Mouse (Mus musculus) lung, postnatal 14 days (tissue): ENCODE results near the gene Dtd1.

Source experiments
- DNase-seq: peaks from one replicate; pipeline ENCODE4 v3.0.0; 2021

Gene Dtd1

GRCm38 (mm10) chr2:144641991-144642390 is 42.3 kb downstream of the Dtd1 start:
- no peak for DNase-seq

GRCm38 (mm10) chr2:144646360-144646759 is 46.7 kb downstream of the Dtd1 start:
- DNase-seq: no peak

GRCm38 (mm10) chr2:144647151-144647550 is 47.5 kb downstream of the Dtd1 start:
- no peak for DNase-seq

GRCm38 (mm10) chr2:144649960-144650359 is 50.3 kb downstream of the Dtd1 start:
- DNase-seq: no peak

- DNase-seq: no peak
Observed at GRCm38 (mm10) chr2:144652841-144653240, 53.1 kb downstream of the Dtd1 start.

GRCm38 (mm10) chr2:144655307-144655706 is 55.6 kb downstream of the Dtd1 start:
- DNase-seq: no peak

- DNase-seq: no peak
Observed at GRCm38 (mm10) chr2:144668507-144668906, 68.8 kb downstream of the Dtd1 start.

- DNase-seq: no peak
Observed at GRCm38 (mm10) chr2:144670289-144670930, 70.7 kb downstream of the Dtd1 start.

- no peak for DNase-seq
Observed at GRCm38 (mm10) chr2:144672397-144672796, 72.7 kb downstream of the Dtd1 start.

- DNase-seq: peak; percentile 34
Observed at GRCm38 (mm10) chr2:144676546-144677228, 77.0 kb downstream of the Dtd1 start.

- DNase-seq: no peak
Observed at GRCm38 (mm10) chr2:144677229-144677571, 77.5 kb downstream of the Dtd1 start.

- no peak for DNase-seq
Observed at GRCm38 (mm10) chr2:144678779-144679178, 79.1 kb downstream of the Dtd1 start.

- no peak for DNase-seq
Observed at GRCm38 (mm10) chr2:144679394-144679793, 79.7 kb downstream of the Dtd1 start.

GRCm38 (mm10) chr2:144692219-144692732 is 92.6 kb downstream of the Dtd1 start:
- DNase-seq: no peak

GRCm38 (mm10) chr2:144692777-144693176 is 93.1 kb downstream of the Dtd1 start:
- no peak for DNase-seq

GRCm38 (mm10) chr2:144694923-144695322 is 95.2 kb downstream of the Dtd1 start:
- DNase-seq: no peak

GRCm38 (mm10) chr2:144698046-144698445 is 98.3 kb downstream of the Dtd1 start:
- no peak for DNase-seq

- DNase-seq: no peak
Observed at GRCm38 (mm10) chr2:144700608-144701007, 100.9 kb downstream of the Dtd1 start.

- no peak for DNase-seq
Observed at GRCm38 (mm10) chr2:144701415-144702149, 101.9 kb downstream of the Dtd1 start.

GRCm38 (mm10) chr2:144709285-144709684 is 109.6 kb downstream of the Dtd1 start:
- DNase-seq: no peak

GRCm38 (mm10) chr2:144709704-144710103 is 110.0 kb downstream of the Dtd1 start:
- DNase-seq: no peak

- no peak for DNase-seq
Observed at GRCm38 (mm10) chr2:144714596-144714995, 114.9 kb downstream of the Dtd1 start.

GRCm38 (mm10) chr2:144715211-144715768 is 115.6 kb downstream of the Dtd1 start:
- DNase-seq: no peak
